ENCODE assay signal across 8 mouse cellular contexts in genomic region chr3:98046305-98046704, GRCm38 (mm10). TPM values are rescaled to one million over a fixed set of nuclear protein-coding genes. Genes with fewer than 3 reads are reported as not detected.
DNase-seq lines count a peak whose midpoint lies in the region; ATAC-seq and TF ChIP-seq lines count a peak whose summit lies in the region.

No protein-coding gene starts in this region.

- no peak overlapping the region for H3K4me3 ChIP-seq in C2C12 (ENCODE audit: insufficient read depth, poor library complexity, severe bottlenecking)
- no peak overlapping the region for H3K4me3 ChIP-seq in heart, postnatal 0 days (ENCODE audit: low read depth, low read length)
- no peak overlapping the region for H3K4me3 ChIP-seq in forebrain, embryonic 15.5 days

- TF ChIP-seq CTCF in C2C12 (IDR thresholded peaks at IDR 0.05; ENCODE audit: control insufficient read depth, insufficient read depth, insufficient read length) = no peak
- 0 out of 2 replicates have a peak, but pooled peaks have one; percentile 2 for TF ChIP-seq CTCF in heart, postnatal 0 days (IDR thresholded peaks at IDR 0.05; ENCODE audit: low read depth)

- intact Hi-C loops in gastrocnemius, postnatal 36 days (cut with DNase I) = no loop called here

- H3K27me3 ChIP-seq in C2C12 (ENCODE audit: control insufficient read depth, insufficient read depth, insufficient read length) = no peaks in the 10 kb centered on the region
- H3K27me3 ChIP-seq in heart, postnatal 0 days (ENCODE audit: control insufficient read depth, insufficient read depth, low read length) = no peaks in the 10 kb centered on the region
- H3K27me3 ChIP-seq in forebrain, embryonic 15.5 days = no peaks in the 10 kb centered on the region

- peak; percentile 51 for ATAC-seq in heart, postnatal 0 days (ENCODE audit: insufficient read depth, low read depth)
- ATAC-seq in forebrain, embryonic 15.5 days (replicated peaks) = no peak

- H3K4me2 ChIP-seq in heart, postnatal 0 days (ENCODE audit: low read depth, low read length) = no peak overlapping the region
- no peak overlapping the region for H3K4me2 ChIP-seq in forebrain, embryonic 15.5 days (replicated peaks)

- H3K4me1 ChIP-seq in heart, postnatal 0 days (ENCODE audit: control insufficient read depth, insufficient read depth) = peaks cover 21% of the 10 kb centered on the region
- H3K4me1 ChIP-seq in forebrain, embryonic 15.5 days = peaks cover 47% of the 10 kb centered on the region

- H3K36me3 ChIP-seq in C2C12 (ENCODE audit: control insufficient read depth, insufficient read depth) = peaks cover 31% of the 10 kb centered on the region
- no peaks in the 10 kb centered on the region for H3K36me3 ChIP-seq in heart, postnatal 0 days (replicated peaks; ENCODE audit: control insufficient read depth, insufficient read depth, low read length)
- no peaks in the 10 kb centered on the region for H3K36me3 ChIP-seq in forebrain, embryonic 15.5 days

- no peak overlapping the region for H3K9ac ChIP-seq in heart, postnatal 0 days (replicated peaks; ENCODE audit: low read depth, low read length)
- no peak overlapping the region for H3K9ac ChIP-seq in forebrain, embryonic 15.5 days (replicated peaks)

- peak overlapping the region; percentile 26; the same call in 1 of the 2 replicates for H3K27ac ChIP-seq in heart, postnatal 0 days (ENCODE audit: low read depth)
- H3K27ac ChIP-seq in forebrain, embryonic 15.5 days (replicated peaks) = no peak overlapping the region

- H3ac ChIP-seq in C2C12 (ENCODE audit: control insufficient read depth, insufficient read length, low read depth) = no peak overlapping the region

- no peak for TF ChIP-seq EP300 in heart, postnatal 0 days (IDR thresholded peaks at IDR 0.05; ENCODE audit: low read depth)

- H3K79me3 ChIP-seq in C2C12 (ENCODE audit: low read depth) = peaks cover 89% of the 10 kb centered on the region

- 25% methylated on average over 8 of the region's 8 CpGs for WGBS in heart, postnatal 0 days
- WGBS in forebrain, embryonic 15.5 days = 78% methylated on average over 8 of the region's 8 CpGs

- H3K9me3 ChIP-seq in heart, postnatal 0 days (replicated peaks; ENCODE audit: control insufficient read depth, low read length) = no peaks in the 10 kb centered on the region
- no peaks in the 10 kb centered on the region for H3K9me3 ChIP-seq in forebrain, embryonic 15.5 days

- peak; percentile 49 for DNase-seq in gastrocnemius, postnatal 25 days
- DNase-seq in gastrocnemius, postnatal 36 days = no peak
- no peak for DNase-seq in heart, postnatal 0 days (ENCODE audit: low spot score)
- peak; percentile 73 for DNase-seq in lung, postnatal 36 days
- DNase-seq in gastrocnemius, postnatal 10 days = no peak
- no peak for DNase-seq in urinary bladder, adult 2 months (ENCODE audit: low spot score)

- H3K79me2 ChIP-seq in C2C12 (ENCODE audit: control insufficient read depth, insufficient read depth) = peaks cover 98% of the 10 kb centered on the region

TF ChIP-seq in C2C12, 6 proteins besides CTCF, POLR2A, EP300 and RAD21:
- TF ChIP-seq MYOG (IDR thresholded peaks at IDR 0.05; ENCODE audit: control insufficient read depth, extremely low read depth, insufficient read length) (no peak), MYOD1 (IDR thresholded peaks at IDR 0.05; ENCODE audit: control insufficient read depth, insufficient read length, low read depth) (peak; percentile 16), USF1 (IDR thresholded peaks at IDR 0.05; ENCODE audit: low read depth) (no peak)
TF ChIP-seq in C2C12: peak in this region for 1.

RNA-seq across cellular contexts. Expression of gene Notch2, which starts 33.0 kb away (rescaled TPM):
- total RNA-seq in gastrocnemius, postnatal 25 days (2021) = 10 to 100 TPM in 1 of 2 experiments, 1 to 10 TPM in 1; 9.9 to 10.3 TPM
- total RNA-seq in gastrocnemius, postnatal 36 days (2021) = 1 to 10 TPM; 7.7 to 8.9 TPM
- polyA plus RNA-seq in C2C12 (2012; fragmentation: generic; extraction: Trizol) = 15.6 TPM
- total RNA-seq in heart, postnatal 0 days (2014; rRNA removed; ENCODE audit: low replicate concordance) = 40.2 and 53.7 TPM in 2 replicates
- polyA plus RNA-seq in heart, postnatal 0 days (2015; fragmentation: Nextera tagmentation; extraction: Ambion mirVana) = 5.5 and 6.0 TPM in 2 replicates
- 10 to 100 TPM; 32.0 to 42.1 TPM for total RNA-seq in gastrocnemius, postnatal 10 days (2021)
- 23.1 and 31.2 TPM in 2 replicates for polyA plus RNA-seq in urinary bladder, adult 2 months (2012; rRNA removed)
- polyA plus RNA-seq in forebrain, embryonic 15.5 days (2015; fragmentation: Nextera tagmentation; extraction: Ambion mirVana) = 17.8 and 18.9 TPM in 2 replicates

Comparison
In these comparisons a context has a peak if more than half of its experiments do, and no peak if none do; other contexts are left out.
1. DNase-seq: peak in gastrocnemius, postnatal 25 days (single experiment) and lung, postnatal 36 days (single experiment); none in gastrocnemius, postnatal 36 days (0 of 2), heart, postnatal 0 days (single experiment), gastrocnemius, postnatal 10 days (single experiment) and urinary bladder, adult 2 months (single experiment).